Mouse (Mus musculus) skeletal muscle tissue, adult 2 months (tissue): ENCODE measurements around the gene Med29.

Experiments used
- DNase-seq: peaks from one replicate; pipeline ENCODE4 v3.0.0-alpha.2; 2012; ENCODE audit warnings: low read depth, low spot score

Gene Med29

GRCm38 (mm10) chr7:28392429-28393271 lies at the start of gene Med29, which contains the start of gene Paf1:
Med29 (minus strand) TSS chr7:28392708.
Paf1 (plus strand) TSS chr7:28392951.
- peak; percentile 99 for DNase-seq

DNA sequence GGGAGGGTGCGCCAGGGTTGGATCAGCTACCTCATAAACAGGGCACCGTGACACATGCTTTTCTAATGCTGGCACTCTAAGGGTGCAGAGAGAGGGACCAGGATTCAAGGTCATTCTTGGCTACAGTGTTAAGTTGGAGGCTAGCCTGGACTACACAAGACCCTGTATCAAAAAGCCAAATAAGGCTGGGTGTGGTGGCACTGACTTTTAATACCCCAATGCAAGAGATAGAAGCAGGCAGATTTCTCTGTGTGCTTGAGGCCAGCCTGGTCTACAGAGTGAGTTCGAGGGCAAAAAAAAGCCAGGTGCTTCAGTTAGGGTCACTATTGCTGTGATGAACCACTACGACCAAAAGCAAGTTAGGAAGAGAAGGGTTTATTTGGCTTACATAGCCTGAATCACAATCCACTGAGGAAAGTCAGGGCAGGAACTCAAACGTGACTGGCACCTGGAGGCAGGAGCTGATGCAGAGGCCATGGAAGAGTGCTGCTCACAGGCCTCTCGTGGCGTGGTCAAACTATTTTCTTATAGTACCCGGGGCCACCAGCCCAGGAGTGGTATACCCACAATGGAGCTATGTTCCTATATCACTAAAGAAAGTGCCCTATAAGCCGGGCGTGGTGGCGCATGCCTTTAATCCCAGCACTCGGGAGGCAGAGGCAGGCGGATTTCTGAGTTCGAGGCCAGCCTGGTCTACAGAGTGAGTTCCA lies 49.4 kb upstream of the Med29 start:
- no peak for DNase-seq

GRCm38 (mm10) chr7:28440739-28441138 lies 48.2 kb upstream of the Med29 start:
- DNase-seq, result peak; percentile 70

- no peak for DNase-seq
Measured at GRCm38 (mm10) chr7:28438771-28439170, 46.3 kb upstream of the Med29 start.

GRCm38 (mm10) chr7:28437964-28438363 lies 45.5 kb upstream of the Med29 start:
- DNase-seq, result no peak

- DNase-seq, result peak; percentile 83
Measured at GRCm38 (mm10) chr7:28436932-28437570, 44.5 kb upstream of the Med29 start, which contains the start of gene Gmfg. Gmfg (plus strand) TSS chr7:28437447.

DNA sequence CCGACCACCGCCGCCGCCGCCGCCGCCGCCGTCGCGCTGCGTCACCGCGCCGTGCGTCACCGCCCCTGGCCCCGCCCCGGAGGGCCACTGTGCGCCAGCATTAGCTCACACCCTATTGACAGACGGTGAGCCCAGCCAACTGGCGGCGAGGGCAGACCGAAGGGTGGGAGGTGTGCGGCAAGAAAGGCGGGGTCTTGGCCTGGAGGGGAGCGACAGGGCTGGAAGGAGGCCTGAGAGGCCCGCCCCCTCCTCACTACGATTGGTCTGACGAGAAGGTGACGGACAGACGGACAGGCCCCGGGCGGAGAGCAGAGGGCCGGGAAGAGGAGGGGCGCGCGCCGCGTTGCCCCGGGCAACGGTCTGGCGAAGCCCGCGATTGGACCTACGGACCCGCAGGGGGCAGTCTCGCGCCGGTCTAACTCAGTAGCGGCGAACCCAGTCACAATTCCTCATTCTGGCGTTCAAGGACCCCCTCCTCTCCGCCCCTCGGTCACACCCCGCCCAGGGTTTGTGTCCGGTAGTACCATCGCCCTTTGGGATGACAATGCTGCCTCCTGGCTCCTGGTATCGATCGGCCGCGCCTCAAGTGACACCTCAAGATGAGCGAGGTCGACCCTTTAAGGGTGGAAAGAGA lies 43.9 kb upstream of the Med29 start:
- DNase-seq, result peak; percentile 100

DNA sequence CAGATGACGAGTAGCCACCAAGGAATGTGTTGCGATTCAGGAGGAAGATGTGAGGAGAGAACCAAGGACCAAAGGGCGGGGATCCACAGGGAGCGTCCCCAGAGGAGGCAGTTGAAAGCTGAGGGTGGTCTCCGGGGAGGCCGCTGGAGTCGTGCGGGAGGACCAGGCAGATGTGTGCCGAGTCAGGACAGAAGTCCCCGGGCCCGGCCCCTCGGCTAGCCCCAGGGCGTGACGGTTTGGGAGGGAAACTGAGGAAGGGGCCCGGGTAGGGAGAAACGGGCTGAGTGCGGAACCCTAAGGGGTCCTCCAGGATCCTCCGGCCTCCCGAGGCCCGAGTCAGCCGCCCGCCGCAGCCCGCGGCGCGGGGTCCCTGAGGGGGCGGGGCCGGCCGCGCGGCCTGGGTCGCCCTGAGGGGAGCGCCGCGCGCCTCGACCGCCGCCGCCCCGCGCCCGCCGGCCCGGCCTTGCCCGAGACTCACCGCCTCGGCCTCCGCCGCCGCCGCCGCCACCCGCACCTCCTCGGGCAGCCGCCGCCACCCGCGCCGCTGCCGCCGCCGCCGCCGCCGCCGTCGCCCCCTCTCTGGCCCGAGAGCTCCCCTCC lies 43.3 kb upstream of the Med29 start:
- DNase-seq, result no peak

DNA sequence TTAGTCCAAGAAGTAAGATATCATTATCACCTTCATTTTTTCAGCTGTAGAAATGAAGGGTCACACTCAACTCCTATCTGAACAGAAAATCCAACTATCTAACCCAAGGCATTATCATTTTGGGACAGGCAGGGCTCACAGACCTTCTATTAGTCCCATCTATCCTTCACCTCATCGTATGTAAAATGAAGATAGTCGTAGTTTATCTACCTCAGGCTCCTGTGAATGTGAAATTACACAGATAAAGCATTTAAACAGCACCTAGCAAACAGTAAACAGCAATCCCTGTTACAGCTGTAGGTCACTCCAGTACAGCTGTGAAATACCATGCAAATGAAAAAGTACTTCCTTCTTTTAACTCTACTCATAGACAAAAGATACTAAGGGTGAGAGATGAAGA lies 39.7 kb upstream of the Med29 start:
- DNase-seq, result no peak

GRCm38 (mm10) chr7:28430512-28430911 lies 38.0 kb upstream of the Med29 start:
- no peak for DNase-seq

- DNase-seq, result no peak
Measured at GRCm38 (mm10) chr7:28427738-28428137, 35.2 kb upstream of the Med29 start.

- DNase-seq, result no peak
Measured at GRCm38 (mm10) chr7:28423018-28423417, 30.5 kb upstream of the Med29 start.

GRCm38 (mm10) chr7:28419416-28419815 lies 26.9 kb upstream of the Med29 start:
- DNase-seq, result peak; percentile 35

DNA sequence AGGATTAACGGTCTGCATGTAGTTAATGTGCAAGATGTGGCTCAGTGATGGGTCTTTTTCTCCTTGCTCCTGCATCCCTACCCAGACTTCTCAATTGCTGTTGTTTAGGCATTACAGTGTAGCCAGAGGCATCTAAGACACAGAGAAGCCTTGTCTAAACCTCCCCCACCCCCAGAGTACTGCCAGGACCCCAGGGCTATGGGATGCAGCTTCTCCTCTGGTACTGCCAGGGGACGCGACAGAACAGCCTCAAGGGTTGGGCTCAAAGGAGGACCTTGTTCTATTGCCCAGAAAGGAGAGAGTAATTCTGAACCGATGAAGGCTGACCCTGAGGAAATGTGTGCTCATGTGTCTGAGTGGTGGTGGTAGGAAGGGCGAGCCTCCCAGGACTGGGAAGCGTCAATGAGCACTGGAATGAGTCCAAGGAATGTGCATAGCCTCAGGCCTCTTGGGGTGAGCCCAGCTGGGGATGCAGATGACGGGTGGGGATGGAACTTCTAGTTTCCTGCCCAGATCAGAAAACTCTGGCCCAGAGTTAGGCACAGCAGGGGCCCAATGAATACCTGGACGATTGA lies 25.7 kb upstream of the Med29 start:
- DNase-seq, result peak; percentile 87

- no peak for DNase-seq
Measured at GRCm38 (mm10) chr7:28417368-28417767, 24.9 kb upstream of the Med29 start.

DNA sequence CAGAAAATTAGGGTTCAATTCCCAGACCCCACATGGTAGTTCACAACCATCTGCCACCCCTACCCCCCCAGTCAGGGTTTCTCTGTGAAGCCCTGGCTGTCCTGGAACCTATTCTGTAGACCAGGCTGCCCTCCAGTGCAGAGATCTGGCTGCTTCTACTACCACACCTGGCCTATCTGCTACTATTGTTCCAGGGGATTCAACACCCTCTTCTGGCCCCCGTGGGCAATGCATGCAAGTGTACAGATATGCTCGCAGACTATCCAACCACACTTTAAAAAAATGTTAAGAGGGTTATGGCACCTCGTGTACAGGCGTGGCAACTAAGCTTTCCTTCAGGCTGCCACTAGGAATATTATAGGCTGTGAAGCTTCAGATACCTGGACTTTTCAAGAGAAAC lies 20.3 kb upstream of the Med29 start:
- no peak for DNase-seq

- DNase-seq, result peak; percentile 86
Measured at GRCm38 (mm10) chr7:28410841-28411475, 18.4 kb upstream of the Med29 start.

- no peak for DNase-seq
Measured at GRCm38 (mm10) chr7:28401942-28402341, 9.4 kb upstream of the Med29 start.

GRCm38 (mm10) chr7:28401030-28401429 lies 8.5 kb upstream of the Med29 start:
- DNase-seq, result no peak

DNA sequence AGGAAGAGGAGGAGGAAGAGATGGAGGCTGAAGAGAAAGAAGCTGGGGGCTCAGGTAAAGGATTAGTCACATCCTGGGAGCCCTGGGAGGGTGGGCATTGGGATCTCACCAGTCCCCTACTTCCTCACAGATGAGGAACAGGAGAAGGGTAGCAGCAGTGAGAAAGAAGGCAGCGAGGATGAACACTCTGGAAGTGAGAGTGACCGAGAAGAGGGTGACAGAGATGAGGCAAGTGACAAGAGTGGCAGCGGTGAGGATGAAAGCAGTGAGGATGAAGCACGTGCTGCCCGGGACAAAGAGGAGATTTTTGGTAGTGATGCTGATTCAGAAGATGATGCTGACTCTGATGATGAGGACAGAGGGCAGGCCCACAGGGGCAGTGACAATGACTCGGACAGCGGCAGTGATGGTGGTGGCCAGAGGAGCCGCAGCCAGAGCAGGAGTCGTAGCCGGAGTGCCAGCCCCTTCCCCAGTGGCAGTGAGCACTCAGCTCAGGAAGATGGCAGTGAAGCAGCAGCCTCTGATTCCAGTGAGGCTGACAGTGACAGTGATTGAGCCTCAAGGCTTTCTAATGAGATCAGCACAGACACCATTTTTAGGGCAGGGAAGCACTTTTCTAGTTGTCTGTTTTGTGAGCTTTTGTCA lies 6.3 kb upstream of the Med29 start:
- DNase-seq, result no peak
